Mouse (Mus musculus) cerebellum, adult 2 months (tissue): ENCODE measurements around the gene Jak1. TPM values are rescaled to one million over a fixed set of nuclear protein-coding genes. Genes with fewer than 3 reads are reported as not detected.

Experiments
- DNase-seq, 2 experiments: peaks; one replicate each; pipeline ENCODE4 v3.0.0; 2021
- H3K27ac ChIP-seq: fragments of 200-500 bp; 2 replicates; pipeline ENCODE4 v1.5.1; 2012; ENCODE audit warnings: low read length, control low read depth, inconsistent platforms; ENCODE audit not compliant: insufficient read depth
- H3K27me3 ChIP-seq: fragments of 200-500 bp; 2 replicates; pipeline ENCODE4 v1.6.1; 2012; ENCODE audit warnings: inconsistent platforms, mild to moderate bottlenecking, low read length, moderate library complexity; ENCODE audit not compliant: control insufficient read depth, insufficient read depth
- H3K4me1 ChIP-seq: fragments of 200-500 bp; 2 replicates; pipeline ENCODE4 v1.6.1; 2011; ENCODE audit warnings: low read length; ENCODE audit not compliant: control insufficient read depth, insufficient read depth
- H3K4me3 ChIP-seq: fragments of 200-500 bp; replicated peaks from 2 replicates; pipeline ENCODE3; 2011; ENCODE audit warnings: mild to moderate bottlenecking, low read depth, low read length, control low read depth; ENCODE audit not compliant: insufficient read depth
- CTCF ChIP-seq: fragments of 200-500 bp; IDR thresholded peaks from 2 replicates; pipeline ENCODE4 v1.5.1; 2011; ENCODE audit warnings: low read depth, mild to moderate bottlenecking, control low read depth, low read length, moderate library complexity, borderline replicate concordance; ENCODE audit not compliant: insufficient read depth
- POLR2A ChIP-seq: fragments of 200-500 bp; IDR thresholded peaks from 2 replicates; pipeline ENCODE4 v1.6.1; 2011; ENCODE audit warnings: low read length, control low read depth, borderline replicate concordance; ENCODE audit not compliant: insufficient read depth
- WGBS: fragments of 180-500 bp; shearing (Covaris S2); methylation state at CpG from one replicate; pipeline ENCODE4 v1.1.7; 2018; 5-methylcytosine and 5-hydroxymethylcytosine counted together
- polyA plus RNA-seq: library from polyadenylated mRNA; depleted of rRNA; stranded (reverse); fragments of >200 nt; gene quantifications from 2 replicates; pipeline ENCODE4 v1.2.3, GENCODE M21; 2012

Jak1 gene
- polyA plus RNA-seq, 1 experiment, result 72.2 TPM

DNA sequence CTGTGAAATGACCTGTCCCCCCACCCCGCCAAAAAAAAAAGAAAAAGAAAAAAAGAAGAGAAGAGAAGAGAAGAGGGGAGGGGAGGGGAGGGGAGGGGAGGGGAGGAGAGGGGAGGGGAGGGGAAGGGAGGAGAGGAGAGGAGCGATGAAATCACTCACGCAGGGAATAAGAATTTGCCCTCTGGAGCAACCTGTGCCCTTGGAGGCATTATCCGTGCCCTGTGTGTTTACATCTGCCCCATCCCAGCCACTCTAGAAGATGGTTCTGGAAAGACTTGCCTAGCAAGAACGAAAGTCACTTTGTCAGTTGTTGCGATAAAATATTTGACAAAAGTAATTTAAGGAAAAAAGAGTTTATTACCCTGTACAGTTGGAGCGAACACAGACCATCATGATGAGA is 441 bp upstream of the Jak1 start:
- 0 out of 2 replicates have a peak, but pooled peaks cover 3% of the 10 kb centered on the region for H3K4me1 ChIP-seq
- WGBS, result 37% methylated on average over 6 of the region's 7 CpGs

DNA sequence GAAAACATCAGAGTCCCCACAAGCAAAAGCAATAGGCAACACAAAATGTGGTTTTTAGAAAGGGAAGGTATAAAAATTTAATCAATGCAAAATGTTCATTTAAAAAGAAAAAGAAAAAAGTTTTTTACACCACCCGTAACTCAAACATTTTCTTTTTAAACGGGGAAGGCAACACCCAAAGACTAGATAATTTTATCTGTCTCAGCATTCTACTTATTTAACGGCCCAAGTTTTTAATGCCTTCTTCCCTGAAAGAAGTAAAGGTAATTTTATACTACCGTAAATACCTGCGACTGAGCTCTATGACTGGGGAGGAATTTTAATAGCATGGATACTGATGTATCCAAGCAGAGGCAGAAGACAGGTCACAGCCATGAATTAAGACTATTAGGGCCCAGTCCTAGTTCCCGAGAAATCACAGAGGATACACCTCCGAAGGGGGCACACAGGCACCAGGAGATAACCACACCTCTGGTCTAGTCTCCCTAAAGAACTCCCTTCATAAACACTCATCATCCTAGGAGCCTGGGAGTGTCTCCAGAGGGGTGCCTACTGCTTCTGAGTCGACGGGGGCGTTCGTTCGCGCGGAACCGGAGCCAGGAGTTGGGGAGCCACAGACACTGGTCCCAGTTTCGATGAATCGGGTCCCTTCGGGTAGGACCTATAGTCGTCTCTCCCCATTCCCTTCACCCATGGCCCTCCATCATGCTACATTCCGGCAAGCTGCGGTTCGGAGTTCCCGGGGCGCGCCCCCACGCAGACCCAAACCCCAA is 928 bp downstream of the Jak1 start:
- H3K27me3 ChIP-seq, result no peaks in the 10 kb centered on the region
- H3K4me3 ChIP-seq, result peak overlapping the region; percentile 78
- no peak for DNase-seq
- H3K27ac ChIP-seq, result no peak overlapping the region; the same call in 1 of the 2 replicates
- H3K4me1 ChIP-seq, result 0 out of 2 replicates have a peak, but pooled peaks cover 3% of the 10 kb centered on the region
- no peak for TF ChIP-seq POLR2A
- no peak for TF ChIP-seq CTCF
- WGBS, result 11% methylated on average over 26 of the region's 26 CpGs

More for the DNA sequence above, 441 bp upstream of the Jak1 start:
- Histone ChIP-seq H3K27me3 (no peaks in the 10 kb centered on the region), H3K27ac (no peak overlapping the region), H3K4me3 (peak overlapping the region; percentile 78)
- no peak for TF ChIP-seq CTCF
- TF ChIP-seq POLR2A, result no peak
- no peak for DNase-seq

DNA sequence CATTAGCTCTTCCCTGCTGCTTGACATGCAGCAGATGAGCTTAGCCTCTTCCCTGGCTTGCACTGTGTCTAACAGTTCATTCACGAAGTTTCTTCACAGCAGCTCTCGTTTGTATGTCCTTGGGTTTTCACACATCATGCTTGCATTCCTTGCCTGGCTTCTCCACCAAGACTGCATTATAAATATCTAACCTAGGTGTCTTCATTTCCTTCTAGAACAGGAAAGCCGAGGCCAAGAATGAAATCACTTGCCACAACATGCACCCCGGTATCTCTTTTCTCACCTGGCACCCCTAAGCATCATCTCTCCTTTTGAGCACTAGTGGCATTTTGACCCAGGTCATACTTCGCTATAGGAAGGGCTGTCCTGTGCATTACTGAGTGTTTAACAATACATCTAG is 3.5 kb downstream of the Jak1 start:
- 79% methylated on average over 5 of the region's 5 CpGs for WGBS
- no peak for TF ChIP-seq POLR2A
- Histone ChIP-seq H3K27ac (no peak overlapping the region), H3K27me3 (no peaks in the 10 kb centered on the region), H3K4me3 (no peak overlapping the region), H3K4me1 (0 out of 2 replicates have a peak, but pooled peaks cover 3% of the 10 kb centered on the region)
- DNase-seq, result no peak

DNA sequence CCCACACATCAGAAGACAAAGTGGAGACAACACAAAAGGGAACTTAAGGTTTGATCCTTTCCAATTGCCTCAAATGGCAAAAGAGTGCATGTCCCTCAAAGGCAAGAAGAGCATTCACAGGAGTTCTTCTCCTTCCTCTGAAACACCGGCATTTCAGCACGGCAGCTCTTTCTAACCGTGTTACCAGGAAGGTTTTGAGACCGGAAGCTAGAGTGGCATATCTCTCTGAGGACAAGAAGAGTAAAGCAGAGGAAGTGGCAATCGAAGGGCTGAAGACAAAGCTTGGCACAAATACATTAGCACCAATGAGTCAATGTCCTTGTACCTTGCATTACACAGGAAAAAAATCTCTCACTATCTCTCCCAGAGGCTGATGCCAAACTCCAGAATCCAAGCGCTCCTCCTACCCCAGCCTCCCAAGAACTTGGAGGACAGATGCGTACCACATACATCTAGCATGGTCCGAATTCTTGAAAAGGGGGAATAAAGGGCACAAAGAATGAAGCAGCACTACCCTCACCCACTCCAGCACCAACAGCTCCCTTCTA is 4.3 kb downstream of the Jak1 start:
- TF ChIP-seq POLR2A (no peak), CTCF (no peak)
- no peak for DNase-seq
- no peak overlapping the region for H3K27ac ChIP-seq
- no peak overlapping the region for H3K4me3 ChIP-seq
- 0 out of 2 replicates have a peak, but pooled peaks cover 3% of the 10 kb centered on the region for H3K4me1 ChIP-seq
- H3K27me3 ChIP-seq, result no peaks in the 10 kb centered on the region
- 85% methylated on average over 8 of the region's 8 CpGs for WGBS

DNA sequence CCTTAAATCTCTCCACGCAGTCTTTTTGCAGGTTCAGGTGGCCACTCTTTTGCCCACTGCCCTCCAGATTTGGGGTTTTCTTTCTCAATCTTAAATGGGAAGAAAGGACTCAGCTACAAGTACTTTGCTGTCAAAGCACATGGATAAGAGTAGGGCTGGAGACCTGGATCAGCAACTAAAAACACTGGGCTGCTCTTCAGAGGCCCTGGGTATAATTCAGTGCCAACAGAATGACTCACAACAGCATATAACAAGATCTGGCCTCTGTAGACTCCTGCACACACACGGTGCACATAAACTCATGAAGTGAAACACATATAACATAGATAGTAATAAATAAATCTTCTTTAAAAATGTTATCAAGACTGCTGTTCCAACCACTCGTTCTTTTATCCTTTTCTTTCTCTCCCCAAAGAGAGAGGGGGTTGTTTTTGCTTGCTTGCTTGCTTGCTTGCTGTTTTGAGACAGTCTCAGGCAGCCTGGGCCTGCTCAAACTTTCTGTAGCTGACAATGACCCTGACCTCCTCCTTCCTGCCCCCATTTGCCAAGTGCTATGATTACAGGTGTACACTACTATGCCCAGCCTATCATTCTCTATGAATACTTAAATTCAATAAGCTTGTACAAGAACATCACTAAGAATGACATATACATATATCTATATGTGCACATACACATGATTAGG is 8.4 kb downstream of the Jak1 start:
- Histone ChIP-seq H3K27ac (no peak overlapping the region), H3K4me3 (no peak overlapping the region), H3K4me1 (0 out of 2 replicates have a peak, but pooled peaks cover 3% of the 10 kb centered on the region), H3K27me3 (no peaks in the 10 kb centered on the region)
- TF ChIP-seq CTCF (no peak), POLR2A (no peak)
- DNase-seq, result no peak
- 59% methylated on average over 3 of the region's 3 CpGs for whole genome bisulfite sequencing

DNA sequence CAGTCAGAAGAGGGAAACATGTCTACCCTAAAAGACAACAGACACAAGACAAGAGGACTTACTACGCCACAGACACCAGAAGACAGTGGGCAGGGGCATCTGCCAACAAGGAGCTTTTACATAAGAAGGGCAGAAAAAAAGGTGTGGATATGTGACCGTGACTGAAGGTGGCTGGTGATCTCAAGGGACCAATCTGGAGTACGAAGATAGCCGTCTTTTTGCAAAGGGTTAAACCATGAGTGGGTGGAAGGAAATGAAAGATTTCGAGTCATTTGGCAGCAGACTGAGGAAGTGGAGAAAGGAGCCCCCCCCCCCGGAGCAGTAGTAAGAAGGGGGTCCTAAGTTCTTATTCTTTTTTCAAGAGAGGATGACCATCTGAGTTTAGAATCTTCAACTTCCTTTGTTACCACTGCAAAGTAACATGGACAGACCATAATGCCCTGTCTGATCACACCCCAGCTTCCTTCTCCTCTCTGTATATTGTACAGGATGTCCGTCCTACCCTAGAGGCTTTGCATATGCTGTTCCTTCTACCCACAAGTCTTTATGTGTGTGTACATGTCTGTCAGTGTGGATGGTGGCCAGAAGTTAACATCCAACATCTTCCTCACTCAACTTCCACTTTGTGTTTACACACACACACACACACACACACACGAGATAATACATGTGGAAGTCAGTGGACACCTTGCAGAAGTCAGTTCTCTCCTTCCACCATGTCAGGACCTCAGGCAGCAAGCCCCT is 10.3 kb downstream of the Jak1 start:
- WGBS, result 74% methylated on average over 8 of the region's 8 CpGs

DNA sequence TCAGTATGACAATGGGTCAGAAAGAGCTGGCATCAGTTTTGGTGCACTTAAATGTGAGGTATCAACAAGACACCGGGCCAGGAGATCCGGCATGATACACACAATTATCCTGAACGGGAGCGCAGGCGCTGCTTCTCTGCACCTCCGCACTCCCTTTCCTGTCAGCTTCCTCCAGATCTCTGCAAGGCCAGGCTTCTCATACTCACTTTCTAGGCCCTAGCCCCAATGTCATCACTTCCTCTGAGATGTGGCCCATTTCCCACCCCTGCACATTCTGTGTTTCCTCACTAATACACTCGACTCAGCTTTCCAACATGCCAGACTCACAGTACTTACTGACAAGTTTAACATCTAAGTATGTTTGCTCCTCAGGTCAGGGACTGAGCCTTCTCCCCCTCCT is 11.1 kb downstream of the Jak1 start:
- no peak for DNase-seq
- no peaks in the 10 kb centered on the region for H3K27me3 ChIP-seq
- TF ChIP-seq POLR2A (no peak), CTCF (no peak)
- WGBS, result 86% methylated on average over 7 of the region's 7 CpGs
- H3K4me1 ChIP-seq, result no peaks in the 10 kb centered on the region
- H3K4me3 ChIP-seq, result no peak overlapping the region
- H3K27ac ChIP-seq, result no peak overlapping the region

More for the DNA sequence above, 10.3 kb downstream of the Jak1 start:
- H3K4me3 ChIP-seq, result no peak overlapping the region
- TF ChIP-seq POLR2A (no peak), CTCF (no peak)
- H3K27ac ChIP-seq, result no peak overlapping the region
- no peaks in the 10 kb centered on the region for H3K4me1 ChIP-seq
- no peaks in the 10 kb centered on the region for H3K27me3 ChIP-seq
- no peak for DNase-seq
